Mouse (Mus musculus) brain, embryonic 14.5 days (tissue): ENCODE measurements at regions not wholly inside any gene's neighbourhood (a gene's known extent, or its start where the extent isn't known, plus 50 kb on each side); places are given as distances from the start of the nearest gene placed in this dataset.

ENCODE experiments used
- DNase-seq: peaks from one replicate; pipeline ENCODE4 v3.0.0-alpha.2; 2011; ENCODE audit warnings: low read depth
- CTCF ChIP-seq: fragments of 200-500 bp; IDR thresholded peaks from 2 replicates; pipeline ENCODE4 v1.5.1; 2012; ENCODE audit warnings: inconsistent platforms, mild to moderate bottlenecking, moderate library complexity, borderline replicate concordance; ENCODE audit not compliant: insufficient read depth, insufficient read length; ENCODE audit errors: extremely low read depth
- POLR2A ChIP-seq: fragments of 200-500 bp; IDR thresholded peaks from 2 replicates; pipeline ENCODE4 v1.6.1; 2012; ENCODE audit warnings: mild to moderate bottlenecking, inconsistent platforms, borderline replicate concordance; ENCODE audit not compliant: poor library complexity, insufficient read depth, insufficient read length, severe bottlenecking; ENCODE audit errors: extremely low read depth

GRCm38 (mm10) chr12:27054411-27054810 is 288.0 kb downstream of the Sox11 start:
- peak; percentile 26 for DNase-seq
- TF ChIP-seq POLR2A (no peak), CTCF (no peak)

GRCm38 (mm10) chr12:27037922-27038321 is 304.5 kb downstream of the Sox11 start:
- TF ChIP-seq POLR2A, result no peak
- TF ChIP-seq CTCF, result no peak
- DNase-seq, result no peak

DNA sequence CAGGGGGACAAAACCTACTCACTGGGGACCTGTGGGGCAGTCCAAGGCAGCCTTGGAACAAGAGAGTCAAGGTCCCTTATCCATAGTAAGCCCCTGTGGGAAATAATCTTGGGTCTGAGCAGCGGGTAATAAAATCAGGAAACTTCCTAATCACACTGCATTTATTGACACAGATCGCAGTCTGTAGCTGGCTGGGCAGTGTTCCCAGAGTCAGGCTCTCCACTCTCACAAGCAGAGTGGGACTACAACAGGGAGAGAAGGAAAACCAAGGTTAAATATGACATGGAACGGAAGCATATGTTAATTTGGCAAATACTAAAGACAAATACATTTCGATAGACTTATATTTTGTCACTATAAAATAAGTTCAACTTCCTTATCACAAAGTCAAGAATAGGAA is 322.6 kb downstream of the Sox11 start:
- DNase-seq, result peak; percentile 74
- no peak for TF ChIP-seq POLR2A
- TF ChIP-seq CTCF, result no peak

DNA sequence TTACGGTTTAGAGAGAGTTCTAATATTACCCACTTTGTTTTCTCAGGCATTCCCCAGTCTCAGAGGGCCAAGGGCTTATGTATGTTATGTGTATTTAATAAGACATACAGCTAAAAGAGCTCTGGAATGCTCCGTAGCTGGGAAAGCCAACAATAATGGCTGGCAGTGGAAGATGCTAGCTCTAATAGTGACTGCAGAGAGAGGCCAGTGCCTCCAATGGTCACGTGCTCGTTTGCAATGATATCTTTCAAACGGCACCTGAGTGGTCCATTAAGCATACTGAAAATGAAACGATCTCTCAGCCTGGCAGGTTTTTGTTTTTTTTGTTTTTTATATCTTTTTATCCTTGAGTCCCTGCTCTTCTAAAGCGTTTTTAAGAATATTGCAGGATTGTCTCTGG is 324.0 kb downstream of the Sox11 start:
- no peak for TF ChIP-seq POLR2A
- TF ChIP-seq CTCF, result no peak
- DNase-seq, result peak; percentile 76

GRCm38 (mm10) chr12:26999287-26999686 is 343.1 kb downstream of the Sox11 start:
- peak; percentile 69 for DNase-seq
- TF ChIP-seq POLR2A (no peak), CTCF (no peak)

- TF ChIP-seq CTCF (no peak), POLR2A (no peak)
- DNase-seq, result peak; percentile 90
These were observed 365.9 kb downstream of the Sox11 start for GRCm38 (mm10) chr12:26976284-26977065.

DNA sequence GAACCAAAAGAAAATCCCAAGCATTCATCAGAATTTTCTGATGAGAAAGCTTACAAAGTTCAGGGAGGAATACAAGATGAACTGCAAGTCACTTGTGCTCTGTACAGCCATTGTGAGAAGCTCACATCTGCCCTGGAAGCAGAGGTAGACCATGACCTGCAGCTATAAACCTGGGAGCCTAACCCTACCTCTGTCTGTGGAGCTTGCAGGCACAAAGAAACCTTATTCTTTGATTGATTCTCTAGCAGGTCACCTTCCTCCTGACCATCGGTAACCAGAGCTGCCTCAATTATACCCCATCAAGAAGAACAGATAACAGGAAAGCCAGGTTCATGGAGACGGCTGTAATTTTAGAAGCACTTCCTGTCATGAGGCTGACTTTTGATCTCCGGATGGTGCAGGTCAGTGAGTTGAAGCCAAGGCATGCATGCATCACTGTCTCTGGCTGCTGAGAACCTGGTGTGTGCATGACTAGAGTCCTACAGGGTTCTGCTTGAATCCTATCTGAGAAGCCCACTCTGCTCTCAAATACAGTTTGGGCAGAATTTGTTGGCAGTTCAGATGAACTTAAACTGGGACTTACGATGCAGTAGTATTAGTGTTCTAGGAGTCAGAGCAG is 369.8 kb downstream of the Sox11 start:
- DNase-seq, result no peak
- no peak for TF ChIP-seq CTCF
- TF ChIP-seq POLR2A, result no peak

DNA sequence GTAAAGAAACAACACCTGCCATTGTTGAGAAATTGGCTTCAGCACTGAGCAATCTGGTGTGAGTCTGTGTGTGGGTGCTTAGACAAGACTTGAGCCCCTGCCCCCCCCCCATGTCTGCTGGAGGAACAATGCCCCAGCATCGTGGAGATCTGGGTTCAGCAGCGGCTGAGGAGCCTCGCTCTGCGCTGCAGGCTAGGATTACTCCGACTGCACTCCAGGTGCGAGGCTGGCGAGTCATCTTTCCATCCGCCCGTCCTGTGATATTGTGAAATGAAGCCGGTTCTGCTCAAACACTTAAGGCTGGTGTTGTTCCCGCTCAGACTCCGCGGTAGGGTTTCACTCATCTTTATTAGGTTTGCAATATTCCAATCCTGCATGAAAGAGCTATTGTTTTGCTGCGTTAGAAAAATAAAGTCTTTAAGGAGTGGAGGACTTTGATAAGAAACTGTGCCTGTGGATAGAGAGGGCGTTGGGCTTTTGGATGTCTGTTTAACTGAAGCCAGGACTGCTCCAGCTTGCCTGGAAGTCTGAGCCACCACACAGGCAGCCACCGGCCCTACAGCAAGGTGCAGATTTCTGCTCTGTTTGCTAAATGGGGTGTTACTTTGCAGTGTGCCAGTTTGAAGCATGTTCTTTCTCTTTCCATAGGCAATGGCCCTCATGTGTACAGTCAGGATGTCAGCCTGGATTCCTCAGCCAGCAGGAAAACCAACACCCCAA is 375.2 kb downstream of the Sox11 start:
- peak; percentile 49 for DNase-seq
- TF ChIP-seq POLR2A (no peak), CTCF (no peak)

DNA sequence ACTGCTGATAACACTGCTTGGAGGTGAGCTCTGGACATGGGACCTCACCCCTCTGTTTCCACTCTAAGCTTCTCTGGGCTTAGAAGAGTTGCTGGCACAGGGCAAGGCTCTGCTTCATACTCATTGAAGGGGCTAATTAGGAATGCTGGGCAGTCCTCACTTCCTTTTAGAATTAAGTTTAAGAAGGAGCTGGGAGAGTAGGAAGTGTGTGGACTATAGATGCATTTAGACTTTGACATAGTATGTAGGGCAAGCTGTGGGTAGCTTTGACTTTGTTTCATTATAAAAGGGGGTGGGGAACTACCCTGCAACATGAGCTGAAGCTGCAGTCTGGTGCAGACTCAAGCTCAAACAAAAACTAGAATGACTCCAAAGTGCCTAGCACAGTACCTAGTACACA is 378.5 kb downstream of the Sox11 start:
- peak; percentile 11 for DNase-seq
- TF ChIP-seq CTCF (no peak), POLR2A (no peak)

GRCm38 (mm10) chr12:26939831-26940230 is 402.5 kb downstream of the Sox11 start:
- no peak for DNase-seq
- TF ChIP-seq CTCF, result no peak
- TF ChIP-seq POLR2A, result no peak

DNA sequence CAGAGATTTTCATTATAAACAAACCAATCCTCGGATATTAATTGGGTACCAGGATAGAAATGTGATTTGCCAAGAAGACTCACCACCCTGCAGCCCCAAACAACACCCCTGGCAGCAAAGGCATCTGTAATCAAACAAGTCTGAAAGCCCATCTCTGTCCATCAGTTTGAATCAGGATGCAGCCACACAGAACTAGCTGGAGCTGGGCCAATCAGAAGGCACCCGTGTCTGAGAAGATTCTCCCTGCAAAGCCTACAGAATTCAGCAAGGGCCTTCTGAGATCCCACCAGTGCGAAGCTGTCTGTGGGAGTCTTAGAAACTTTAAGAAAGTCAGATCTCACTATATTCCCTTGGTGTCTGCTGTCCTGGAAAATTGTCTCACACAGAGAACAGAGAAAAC is 404.5 kb downstream of the Sox11 start:
- no peak for DNase-seq

DNA sequence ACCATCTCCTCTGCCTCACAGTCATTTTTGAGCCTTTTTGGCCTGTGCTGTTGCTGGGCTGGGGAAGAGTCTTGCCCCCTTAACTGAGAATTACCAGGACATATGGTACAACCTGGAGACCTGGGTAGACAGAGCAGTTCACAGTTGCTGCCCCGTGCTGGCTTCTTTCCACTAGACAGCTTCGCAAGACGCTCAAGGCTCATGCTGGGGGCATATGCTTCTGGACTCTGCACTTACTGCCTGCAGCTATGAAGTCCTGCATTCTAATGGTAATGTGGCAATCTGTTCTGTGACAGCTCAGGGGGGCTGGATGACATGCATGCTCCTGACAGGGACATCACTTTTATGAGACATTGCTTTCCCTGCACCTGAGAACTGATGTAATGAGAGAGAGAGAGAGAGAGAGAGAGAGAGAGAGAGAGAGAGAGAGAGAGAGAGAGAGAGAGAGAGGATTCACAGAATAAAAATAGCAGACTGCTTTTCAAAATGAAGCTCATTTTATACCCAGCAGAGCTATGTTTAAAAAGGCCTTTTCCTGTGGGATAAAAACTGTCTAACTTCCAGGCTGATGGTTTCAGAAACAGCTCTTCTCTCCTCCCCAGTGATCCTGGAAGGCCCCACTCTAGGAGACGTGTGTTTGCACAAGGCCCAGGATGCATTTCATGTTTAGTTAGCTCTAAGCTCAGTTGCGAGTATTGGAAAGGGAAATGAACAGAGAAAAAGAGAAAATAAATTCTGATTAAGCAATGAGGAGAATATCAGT is 405.5 kb downstream of the Sox11 start:
- TF ChIP-seq CTCF (no peak), POLR2A (no peak)
- DNase-seq, result peak; percentile 95

More for the DNA sequence above, 404.5 kb downstream of the Sox11 start:
- TF ChIP-seq POLR2A (no peak), CTCF (no peak)
